Mouse (Mus musculus) ES-Bruce4 (cell line): ENCODE data around the gene Itga4. TPM values are rescaled to one million over a fixed set of nuclear protein-coding genes. Genes with fewer than 3 reads are reported as not detected.

ENCODE experiments used
- H3K27ac ChIP-seq: 2 replicates; pipeline ENCODE4 v1.5.1; 2012; ENCODE audit warnings: low read length, inconsistent platforms; ENCODE audit not compliant: insufficient read depth
- H3K27me3 ChIP-seq: 2 replicates; pipeline ENCODE4 v1.6.1; 2012; ENCODE audit warnings: mild to moderate bottlenecking, low read length, inconsistent platforms; ENCODE audit not compliant: control insufficient read depth, poor library complexity, insufficient read depth, severe bottlenecking
- H3K36me3 ChIP-seq: 2 replicates; pipeline ENCODE4 v1.6.1; 2012; ENCODE audit warnings: inconsistent platforms, mild to moderate bottlenecking, low read length, moderate library complexity; ENCODE audit not compliant: control insufficient read depth, poor library complexity, insufficient read depth, severe bottlenecking
- H3K4me1 ChIP-seq: one replicate; pipeline ENCODE4 v1.8.1; 2011; ENCODE audit warnings: low read length; ENCODE audit not compliant: control insufficient read depth, insufficient read depth
- H3K4me3 ChIP-seq: 2 replicates; pipeline ENCODE4 v1.5.1; 2011; ENCODE audit warnings: low read depth, mild to moderate bottlenecking, low read length
- H3K9ac ChIP-seq: 2 replicates; pipeline ENCODE4 v1.6.1; 2012; ENCODE audit warnings: low read depth, mild to moderate bottlenecking, inconsistent platforms; ENCODE audit not compliant: poor library complexity, severe bottlenecking
- H3K9me3 ChIP-seq: replicated peaks from 2 replicates; pipeline ENCODE4 v1.6.1; 2012; ENCODE audit warnings: mild to moderate bottlenecking, low read length, inconsistent platforms; ENCODE audit not compliant: control insufficient read depth, poor library complexity, insufficient read depth, severe bottlenecking
- CTCF ChIP-seq: IDR thresholded peaks from one replicate; pipeline ENCODE4 v1.8.1; 2011; ENCODE audit warnings: low read depth, low read length
- EP300 ChIP-seq: IDR thresholded peaks from 2 replicates; pipeline ENCODE4 v1.6.1; 2011; ENCODE audit warnings: low read depth, low read length; ENCODE audit not compliant: insufficient read depth
- POLR2A ChIP-seq: IDR thresholded peaks from one replicate; pipeline ENCODE4 v1.8.1; 2011; ENCODE audit warnings: low read length; ENCODE audit not compliant: insufficient read depth
- polyA plus RNA-seq: library from polyadenylated mRNA; stranded (reverse); fragments of >200 nt; gene quantifications from 2 replicates; pipeline ENCODE4 v1.2.4, GENCODE M21; 2011; ENCODE audit warnings: low read depth; ENCODE audit not compliant: missing spikeins, insufficient read depth, insufficient read length

The Itga4 gene
- polyA plus RNA-seq, 1 experiment = 0.24 TPM

DNA sequence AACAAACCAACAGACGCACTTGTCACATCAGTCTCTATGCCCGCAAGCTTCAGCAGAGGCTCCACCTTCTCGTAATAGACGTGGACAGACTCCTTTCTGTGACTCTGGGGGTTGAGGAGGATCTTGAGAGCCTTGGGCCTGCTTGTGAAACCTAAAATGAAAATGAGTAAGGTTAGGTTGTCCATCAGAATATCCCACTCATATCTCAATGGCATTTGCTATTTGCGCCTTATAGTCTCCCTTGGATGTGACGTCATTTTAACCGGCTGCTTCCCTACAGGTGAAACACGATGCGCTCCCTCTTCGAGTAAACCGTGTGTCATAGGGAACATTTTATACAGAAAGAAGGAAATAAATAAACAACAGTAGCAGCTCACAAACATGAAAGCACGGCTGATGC is 113.4 kb downstream of the Itga4 start:
- H3K27ac ChIP-seq = no peak overlapping the region
- no peaks in the 10 kb centered on the region for H3K36me3 ChIP-seq
- TF ChIP-seq CTCF = no peak
- no peak for TF ChIP-seq POLR2A
- TF ChIP-seq EP300 = no peak
- H3K9me3 ChIP-seq = no peaks in the 10 kb centered on the region
- peaks cover 3% of the 10 kb centered on the region for H3K4me1 ChIP-seq
- H3K27me3 ChIP-seq = no peaks in the 10 kb centered on the region
- no peak overlapping the region for H3K9ac ChIP-seq
- H3K4me3 ChIP-seq = peak overlapping the region; percentile 5; the same call in 1 of the 2 replicates

GRCm38 (mm10) chr2:79369061-79369524 is 113.9 kb downstream of the Itga4 start:
- peaks cover 3% of the 10 kb centered on the region for H3K4me1 ChIP-seq
- H3K9me3 ChIP-seq = no peaks in the 10 kb centered on the region
- peak overlapping the region; percentile 5; the same call in 1 of the 2 replicates for H3K4me3 ChIP-seq
- H3K36me3 ChIP-seq = no peaks in the 10 kb centered on the region
- TF ChIP-seq EP300 (peak; percentile 86), POLR2A (no peak)
- no peaks in the 10 kb centered on the region for H3K27me3 ChIP-seq
- no peak overlapping the region for H3K9ac ChIP-seq
- no peak overlapping the region for H3K27ac ChIP-seq

DNA sequence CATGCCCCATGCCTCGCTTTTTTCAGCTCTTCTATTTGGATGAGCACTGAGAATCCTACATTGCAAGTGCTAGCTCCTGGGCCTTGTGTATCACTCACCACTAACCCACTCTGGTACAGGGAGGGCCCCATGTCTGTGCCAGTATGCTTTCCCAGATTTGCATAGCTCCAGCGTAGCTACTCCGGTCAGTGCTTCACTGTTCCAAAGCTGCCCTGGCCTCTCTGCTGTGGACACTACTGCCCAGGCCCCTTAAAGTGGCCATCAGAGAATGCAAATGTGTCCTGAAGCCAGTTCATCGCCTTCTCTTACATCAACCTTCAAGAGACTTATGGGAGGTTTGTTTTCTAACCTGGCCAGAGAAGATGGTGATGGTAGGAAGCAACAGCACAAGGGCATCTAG is 114.7 kb downstream of the Itga4 start:
- no peaks in the 10 kb centered on the region for H3K27me3 ChIP-seq
- H3K4me3 ChIP-seq = no peak overlapping the region
- TF ChIP-seq POLR2A (no peak), EP300 (no peak), CTCF (no peak)
- peaks cover 3% of the 10 kb centered on the region for H3K4me1 ChIP-seq
- H3K27ac ChIP-seq = no peak overlapping the region
- H3K9me3 ChIP-seq = no peaks in the 10 kb centered on the region
- no peak overlapping the region for H3K9ac ChIP-seq
- no peaks in the 10 kb centered on the region for H3K36me3 ChIP-seq

GRCm38 (mm10) chr2:79370711-79371312 is 115.6 kb downstream of the Itga4 start:
- no peak for TF ChIP-seq CTCF
- TF ChIP-seq EP300 = no peak
- TF ChIP-seq POLR2A = no peak

GRCm38 (mm10) chr2:79371326-79372153 is 116.3 kb downstream of the Itga4 start:
- Histone ChIP-seq H3K9me3 (no peaks in the 10 kb centered on the region), H3K9ac (no peak overlapping the region), H3K27me3 (no peaks in the 10 kb centered on the region), H3K27ac (no peak overlapping the region), H3K36me3 (no peaks in the 10 kb centered on the region), H3K4me3 (no peak overlapping the region), H3K4me1 (peaks cover 3% of the 10 kb centered on the region)
- TF ChIP-seq POLR2A (no peak), EP300 (no peak), CTCF (no peak)

More at GRCm38 (mm10) chr2:79370711-79371312, 115.6 kb downstream of the Itga4 start:
- no peaks in the 10 kb centered on the region for H3K36me3 ChIP-seq
- no peak overlapping the region for H3K9ac ChIP-seq
- no peaks in the 10 kb centered on the region for H3K9me3 ChIP-seq
- H3K4me1 ChIP-seq = peaks cover 3% of the 10 kb centered on the region
- H3K4me3 ChIP-seq = no peak overlapping the region; the same call in 1 of the 2 replicates
- H3K27ac ChIP-seq = no peak overlapping the region
- H3K27me3 ChIP-seq = no peaks in the 10 kb centered on the region

- Histone ChIP-seq H3K27me3 (no peaks in the 10 kb centered on the region), H3K4me3 (no peak overlapping the region), H3K4me1 (peaks cover 3% of the 10 kb centered on the region), H3K27ac (no peak overlapping the region), H3K36me3 (no peaks in the 10 kb centered on the region), H3K9me3 (no peaks in the 10 kb centered on the region), H3K9ac (no peak overlapping the region)
- TF ChIP-seq CTCF = no peak
Measured at GRCm38 (mm10) chr2:79372154-79372467, 116.9 kb downstream of the Itga4 start.
